Mouse (Mus musculus) myocyte (in vitro differentiated cells): ENCODE data around the gene Xrn2. TPM values are rescaled to one million over a fixed set of nuclear protein-coding genes. Genes with fewer than 3 reads are reported as not detected.
"Not testable (repeated sequence)": the region's sequence is repeated elsewhere in the genome, so short reads cannot be mapped to it uniquely, and the experiment has no call there.

Experiments
- H3K27me3 ChIP-seq: one replicate; pipeline ENCODE4 v1.6.1; 2011; ENCODE audit not compliant: control insufficient read depth, insufficient read depth, insufficient read length
- H3K36me3 ChIP-seq: one replicate; pipeline ENCODE4 v1.6.1; 2011; ENCODE audit not compliant: control insufficient read depth, insufficient read depth
- H3K4me2 ChIP-seq: one replicate; pipeline ENCODE4 v1.6.1; 2011; ENCODE audit warnings: low read depth, control low read depth
- H3K4me3 ChIP-seq: one replicate; pipeline ENCODE4 v1.5.1; 2011; ENCODE audit warnings: mild to moderate bottlenecking, control low read depth, moderate library complexity
- H3K79me2 ChIP-seq: one replicate; pipeline ENCODE4 v1.6.1; 2011; ENCODE audit not compliant: control insufficient read depth, insufficient read depth
- H3ac ChIP-seq: one replicate; pipeline ENCODE4 v1.6.1; 2011; ENCODE audit not compliant: control insufficient read depth, insufficient read length
- CEBPB ChIP-seq: IDR thresholded peaks from 2 replicates; pipeline ENCODE4 v1.6.1; 2011; ENCODE audit warnings: mild to moderate bottlenecking, moderate library complexity; ENCODE audit not compliant: poor library complexity, insufficient read depth, severe bottlenecking
- E2F4 ChIP-seq: IDR thresholded peaks from one replicate; pipeline ENCODE4 v1.6.1; 2011; ENCODE audit warnings: mild to moderate bottlenecking, control low read depth, moderate library complexity; ENCODE audit not compliant: insufficient read depth
- MAX ChIP-seq: IDR thresholded peaks from one replicate; pipeline ENCODE4 v1.6.1; 2011; ENCODE audit warnings: low read depth, mild to moderate bottlenecking, control low read depth
- MYOD1 ChIP-seq, 3 experiments: IDR thresholded peaks; one replicate each; pipeline ENCODE4 v1.6.1; 2011; ENCODE audit warnings: control low read depth in 2 of 3, low read depth in 2 of 3, mild to moderate bottlenecking in 2 of 3, moderate library complexity in 1 of 3; ENCODE audit not compliant: insufficient read length in 2 of 3, control insufficient read depth in 1 of 3
- MYOG ChIP-seq, 3 experiments: IDR thresholded peaks; one replicate each; pipeline ENCODE4 v1.6.1; 2011; ENCODE audit warnings: control low read depth in 2 of 3, low read depth in 2 of 3, mild to moderate bottlenecking in 2 of 3; ENCODE audit not compliant: insufficient read length in 2 of 3, control insufficient read depth in 1 of 3, insufficient read depth in 1 of 3
- POLR2A ChIP-seq: IDR thresholded peaks from one replicate; pipeline ENCODE4 v1.6.1; 2011; ENCODE audit warnings: low read depth, mild to moderate bottlenecking, control low read depth, moderate library complexity; ENCODE audit not compliant: insufficient read length
- POLR2AphosphoS2 ChIP-seq: IDR thresholded peaks from one replicate; pipeline ENCODE4 v1.6.1; 2011; ENCODE audit warnings: low read depth, control low read depth; ENCODE audit not compliant: insufficient read length
- REST ChIP-seq: IDR thresholded peaks from one replicate; pipeline ENCODE4 v1.6.1; 2011; ENCODE audit warnings: mild to moderate bottlenecking, control low read depth, moderate library complexity; ENCODE audit not compliant: insufficient read depth, insufficient read length
- SRF ChIP-seq: IDR thresholded peaks from one replicate; pipeline ENCODE4 v1.6.1; 2011; ENCODE audit warnings: low read depth; ENCODE audit not compliant: control insufficient read depth, insufficient read length
- TCF12 ChIP-seq: IDR thresholded peaks from one replicate; pipeline ENCODE4 v1.6.1; 2011; ENCODE audit warnings: mild to moderate bottlenecking, control low read depth; ENCODE audit not compliant: poor library complexity, insufficient read depth, severe bottlenecking
- TCF3 ChIP-seq: IDR thresholded peaks from one replicate; pipeline ENCODE4 v1.6.1; 2011; ENCODE audit warnings: low read depth, control low read depth; ENCODE audit not compliant: insufficient read length
- USF1 ChIP-seq: IDR thresholded peaks from one replicate; pipeline ENCODE4 v1.6.1; 2011; ENCODE audit warnings: low read depth, mild to moderate bottlenecking, control low read depth, moderate library complexity
- polyA plus RNA-seq: library from polyadenylated mRNA; unstranded; fragments of >200 nt; fragmentation: generic; extraction: Trizol; gene quantifications from one replicate; pipeline ENCODE4 v1.2.1, GENCODE M21; 2012; ENCODE audit warnings: missing spikeins

Gene Xrn2
- polyA plus RNA-seq, 1 experiment = 40.7 TPM

DNA sequence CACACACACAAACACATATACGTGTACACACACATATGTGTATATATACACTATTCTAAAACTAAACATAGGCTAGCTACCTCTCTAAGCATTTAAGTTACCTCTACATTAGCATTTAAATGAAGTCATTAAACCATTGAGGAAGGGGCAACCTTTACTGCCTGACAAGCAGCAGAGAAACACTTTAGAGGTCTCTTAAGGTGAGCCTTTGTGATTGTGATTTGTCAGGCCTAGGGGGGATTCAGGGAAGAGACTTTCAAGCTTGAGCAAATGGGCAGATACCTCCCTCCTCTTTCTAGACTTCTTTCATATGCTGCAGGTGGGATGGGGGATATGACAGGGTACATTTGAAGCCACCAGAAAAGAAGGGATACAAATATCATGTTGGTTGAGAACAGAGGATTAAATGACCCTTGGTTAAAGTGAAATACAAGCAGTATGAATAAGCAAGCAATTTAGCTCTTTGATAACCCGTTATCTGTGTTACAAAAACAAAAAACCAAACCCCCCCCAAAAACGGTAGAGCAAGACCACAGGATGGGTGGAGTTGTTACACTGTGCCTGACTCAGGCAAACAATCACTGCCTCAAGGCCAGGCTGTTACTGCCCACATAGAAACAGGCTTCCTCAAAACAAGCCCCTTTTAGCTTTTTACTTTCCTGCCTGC lies 1.2 kb upstream of the Xrn2 start:
- no peaks in the 10 kb centered on the region for H3K27me3 ChIP-seq
- peak overlapping the region; percentile 99 for H3K4me2 ChIP-seq
- H3K79me2 ChIP-seq = peaks cover 32% of the 10 kb centered on the region
- no peak overlapping the region for H3ac ChIP-seq
- no peaks in the 10 kb centered on the region for H3K36me3 ChIP-seq
- H3K4me3 ChIP-seq = peak overlapping the region; percentile 93
- no peak for TF ChIP-seq POLR2A
- TF ChIP-seq MYOD1 (IDR thresholded peaks at IDR 0.05; ENCODE audit: control insufficient read depth in 1 of 3, insufficient read length in 2 of 3, low read depth in 2 of 3) = no peak
- no peak for TF ChIP-seq CEBPB
- no peak for TF ChIP-seq MAX
- TF ChIP-seq REST = no peak
- no peak for TF ChIP-seq POLR2AphosphoS2
- no peak for TF ChIP-seq USF1
- TF ChIP-seq TCF3 = no peak
- TF ChIP-seq SRF = no peak
- TF ChIP-seq E2F4 = no peak
- no peak for TF ChIP-seq MYOG (IDR thresholded peaks at IDR 0.05; ENCODE audit: control insufficient read depth in 1 of 3, insufficient read depth in 1 of 3, insufficient read length in 2 of 3, low read depth in 2 of 3)
- no peak for TF ChIP-seq TCF12

DNA sequence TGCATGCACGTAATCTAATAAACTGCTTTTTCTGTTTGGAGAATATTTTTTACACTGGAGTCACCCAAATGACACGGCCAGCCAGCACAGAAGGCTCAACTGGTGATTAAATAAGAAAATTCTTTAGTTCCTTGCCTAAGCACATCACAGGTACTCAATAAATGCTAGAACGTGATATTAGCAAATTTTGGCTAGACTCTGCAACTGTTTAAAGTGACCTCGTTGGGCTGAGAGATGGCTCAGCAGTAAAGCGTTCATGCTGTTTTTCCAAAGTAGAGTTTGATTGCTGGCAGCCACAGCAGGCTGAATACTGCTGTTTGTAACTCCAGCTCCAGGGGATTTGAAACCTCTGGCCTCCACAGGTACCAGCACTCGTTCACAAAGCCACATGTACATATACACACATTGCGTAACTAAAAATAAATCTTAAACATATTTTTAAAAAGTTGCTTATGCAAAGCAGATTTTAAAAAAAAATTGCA lies 614 bp upstream of the Xrn2 start:
- Histone ChIP-seq H3K4me2 (peak overlapping the region; percentile 99), H3K79me2 (peaks cover 38% of the 10 kb centered on the region), H3K36me3 (no peaks in the 10 kb centered on the region), H3K27me3 (no peaks in the 10 kb centered on the region), H3K4me3 (peak overlapping the region; percentile 93), H3ac (peak overlapping the region; percentile 77)
- TF ChIP-seq CEBPB (0 out of 2 replicates have a peak, but pooled peaks have one; percentile 15), TCF3 (no peak), SRF (no peak), E2F4 (no peak), MYOD1 (IDR thresholded peaks at IDR 0.05; ENCODE audit: control insufficient read depth in 1 of 3, insufficient read length in 2 of 3, low read depth in 2 of 3) (no peak), POLR2AphosphoS2 (no peak), MAX (no peak)

DNA sequence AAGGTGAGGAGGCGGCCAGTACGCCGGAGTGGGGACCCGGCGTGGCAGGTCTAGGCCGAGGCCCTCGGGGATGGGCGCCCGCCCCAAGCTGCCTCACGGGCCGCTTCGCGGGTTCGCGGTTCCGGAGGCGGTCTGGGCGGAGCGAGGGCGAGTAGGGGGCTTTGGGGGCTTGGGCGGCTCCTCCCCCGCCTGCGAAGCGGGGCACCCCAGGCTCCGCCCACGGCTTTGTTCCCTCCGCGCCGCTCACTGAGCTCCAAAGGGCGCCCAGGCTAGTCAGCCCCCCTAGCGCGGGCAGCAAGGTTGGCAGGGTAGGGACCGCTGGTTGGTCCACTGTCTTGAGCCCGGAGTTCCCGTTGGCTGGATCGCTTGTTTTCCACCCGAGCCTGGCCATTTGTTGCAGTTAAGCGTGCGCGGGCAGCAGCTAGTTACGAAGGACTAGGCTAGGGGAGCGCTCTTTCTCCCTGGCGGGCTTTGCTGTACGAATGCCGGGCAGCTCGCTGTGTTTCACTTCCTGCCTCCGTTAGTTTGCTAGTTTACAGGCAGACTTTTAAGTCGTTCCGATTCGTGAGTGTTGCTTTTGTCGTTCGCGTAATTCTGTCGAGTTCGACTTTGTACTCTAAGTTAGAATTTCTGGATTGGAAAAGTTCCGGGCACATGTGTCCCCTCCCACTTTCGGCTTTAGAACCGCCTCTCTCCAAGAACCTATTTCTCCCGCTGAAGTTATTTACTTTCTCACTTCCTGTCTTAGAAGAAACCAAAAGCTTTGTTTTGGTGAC lies 586 bp downstream of the Xrn2 start:
- no peaks in the 10 kb centered on the region for H3K27me3 ChIP-seq
- peak overlapping the region; percentile 93 for H3K4me3 ChIP-seq
- H3ac ChIP-seq = peak overlapping the region; percentile 77
- peaks cover 50% of the 10 kb centered on the region for H3K79me2 ChIP-seq
- H3K36me3 ChIP-seq = no peaks in the 10 kb centered on the region
- no peak for TF ChIP-seq SRF
- peak; percentile 32 for TF ChIP-seq E2F4
- TF ChIP-seq MYOG (IDR thresholded peaks at IDR 0.05; ENCODE audit: control insufficient read depth in 1 of 3, insufficient read depth in 1 of 3, insufficient read length in 2 of 3, low read depth in 2 of 3) = peak in 1 of 3 experiments; percentile 7
- H3K4me2 ChIP-seq = peak overlapping the region; percentile 81

DNA sequence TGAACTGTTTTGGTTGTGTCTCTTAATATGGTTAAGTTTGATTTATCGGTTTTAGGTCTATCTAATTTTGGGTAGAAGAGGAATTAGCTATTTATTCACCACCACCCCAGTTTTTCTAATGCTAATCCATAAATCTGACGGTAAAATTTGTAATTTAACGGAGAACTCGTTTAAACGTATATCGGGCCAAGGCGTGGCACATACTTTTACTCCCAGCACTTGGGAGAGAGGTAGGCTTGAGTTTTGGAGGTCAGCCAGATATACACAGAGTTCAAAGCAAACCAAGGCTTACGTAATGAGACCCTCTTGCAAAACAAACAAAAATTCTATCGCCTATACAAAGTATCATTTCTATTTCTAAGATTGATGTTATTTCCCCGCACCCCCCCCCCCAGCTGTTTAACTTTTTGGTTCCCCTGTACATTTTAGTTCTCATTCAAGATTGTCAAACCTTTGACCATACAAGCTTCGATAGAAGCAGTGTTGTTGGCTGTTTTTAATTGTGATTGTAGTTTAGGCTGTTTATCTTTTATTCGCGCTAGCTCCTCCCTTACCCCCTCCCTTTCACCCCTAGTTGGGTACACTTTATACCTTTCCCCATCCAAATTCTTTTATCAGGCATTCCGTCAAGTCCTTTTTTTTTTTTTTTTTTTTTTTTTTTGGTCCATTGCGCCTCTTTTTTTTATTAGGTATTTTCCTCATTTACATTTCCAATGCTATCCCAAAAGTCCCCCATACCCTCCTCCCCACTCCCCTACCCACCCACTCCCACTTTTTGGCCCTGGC lies 1.5 kb downstream of the Xrn2 start:
- TF ChIP-seq REST (no peak), CEBPB (no peak), POLR2A (no peak), MYOD1 (IDR thresholded peaks at IDR 0.05; ENCODE audit: control insufficient read depth in 1 of 3, insufficient read length in 2 of 3, low read depth in 2 of 3) (no peak), POLR2AphosphoS2 (no peak)
- peaks cover 59% of the 10 kb centered on the region for H3K79me2 ChIP-seq

GRCm38 (mm10) chr2:147022041-147022440 lies 9.2 kb downstream of the Xrn2 start:
- not testable (repeated sequence) for H3ac ChIP-seq, H3K4me3 ChIP-seq, H3K27me3 ChIP-seq, H3K4me2 ChIP-seq
- Histone ChIP-seq H3K36me3 (peaks cover 16% of the 10 kb centered on the region), H3K79me2 (peaks cover 81% of the 10 kb centered on the region)

More for the DNA sequence above, 1.5 kb downstream of the Xrn2 start:
- Histone ChIP-seq H3ac (peak overlapping the region; percentile 77), H3K36me3 (no peaks in the 10 kb centered on the region), H3K27me3 (no peaks in the 10 kb centered on the region), H3K4me2 (peak overlapping the region; percentile 81), H3K4me3 (peak overlapping the region; percentile 93)
